Comparison of ENCODE assay signal across 8 mouse cellular contexts in the genomic region with DNA sequence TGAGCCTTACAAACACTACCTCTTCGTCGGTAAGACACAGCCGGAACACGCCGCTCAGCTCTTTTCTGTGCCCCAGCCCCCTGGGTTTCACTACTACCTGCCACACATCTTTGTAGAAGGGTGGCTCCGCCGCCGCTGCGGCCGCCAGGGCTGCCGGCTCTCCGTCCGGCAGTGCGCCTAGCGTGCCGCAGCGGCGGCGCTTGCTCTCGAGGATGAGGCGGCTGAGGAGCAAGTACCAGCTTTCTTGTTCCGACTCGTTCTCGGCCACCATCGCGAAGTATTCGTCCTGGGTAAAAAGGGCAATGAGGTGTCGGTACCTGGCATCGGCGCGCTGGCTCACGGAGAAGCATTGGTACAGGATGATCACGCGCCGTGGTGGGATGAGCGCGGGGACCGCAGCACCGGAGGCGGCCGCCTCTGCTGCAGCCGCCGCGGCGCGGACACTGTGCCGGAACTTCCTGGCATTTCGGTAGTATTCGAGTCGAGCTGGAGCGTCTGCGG. TPM values are rescaled to one million over a fixed set of nuclear protein-coding genes. Genes with fewer than 3 reads are reported as not detected.
DNase-seq lines count a peak whose midpoint lies in the region; ATAC-seq and TF ChIP-seq lines count a peak whose summit lies in the region.

No protein-coding gene starts in this region.

- H3K9ac ChIP-seq in kidney, embryonic 15.5 days: no peak overlapping the region
- H3K9ac ChIP-seq in hindbrain, embryonic 16.5 days (ENCODE audit: low read depth, low read length): peak overlapping the region; percentile 38
- 0 out of 2 replicates have a peak overlapping the region, but pooled peaks have one; percentile 36 for H3K9ac ChIP-seq in midbrain, postnatal 0 days (replicated peaks; ENCODE audit: low read length, poor library complexity, severe bottlenecking)

- H3K4me2 ChIP-seq in kidney, embryonic 15.5 days: peak overlapping the region; percentile 66
- peak overlapping the region; percentile 62 for H3K4me2 ChIP-seq in hindbrain, embryonic 16.5 days (ENCODE audit: low read length)
- H3K4me2 ChIP-seq in midbrain, postnatal 0 days (ENCODE audit: low read depth, low read length, poor library complexity, severe bottlenecking): peak overlapping the region; percentile 53

- peaks cover 18% of the 10 kb centered on the region; the same call in 1 of the 2 replicates for H3K4me1 ChIP-seq in kidney, embryonic 15.5 days
- H3K4me1 ChIP-seq in hindbrain, embryonic 16.5 days (ENCODE audit: control insufficient read depth, insufficient read depth, low read depth, low read length): peaks cover 7% of the 10 kb centered on the region
- H3K4me1 ChIP-seq in midbrain, postnatal 0 days (ENCODE audit: insufficient read depth, low read length): no peaks in the 10 kb centered on the region

- no peak for DNase-seq in kidney, adult 8-10 months
- DNase-seq in embryo, embryonic 11 days: peak; percentile 47
- DNase-seq in midbrain, postnatal 0 days (ENCODE audit: low spot score): peak; percentile 7
- no peak for DNase-seq in ovary, adult 18-20 months (ENCODE audit: low spot score)
- DNase-seq in thymus, postnatal 4 days: no peak
- DNase-seq in layer of hippocampus, adult 8-10 months (ENCODE audit: low spot score in 2 of 2): no peak

- no peak overlapping the region for H3K27ac ChIP-seq in kidney, embryonic 15.5 days
- H3K27ac ChIP-seq in hindbrain, embryonic 16.5 days (ENCODE audit: low read depth, low read length): no peak overlapping the region
- no peak overlapping the region for H3K27ac ChIP-seq in midbrain, postnatal 0 days (ENCODE audit: low read depth, low read length)

- H3K36me3 ChIP-seq in kidney, embryonic 15.5 days: no peaks in the 10 kb centered on the region
- H3K36me3 ChIP-seq in hindbrain, embryonic 16.5 days (ENCODE audit: control insufficient read depth, insufficient read depth, low read length): no peaks in the 10 kb centered on the region
- H3K36me3 ChIP-seq in midbrain, postnatal 0 days (ENCODE audit: insufficient read depth, low read length): no peaks in the 10 kb centered on the region

- H3K9me3 ChIP-seq in kidney, embryonic 15.5 days (replicated peaks): no peaks in the 10 kb centered on the region
- no peaks in the 10 kb centered on the region for H3K9me3 ChIP-seq in hindbrain, embryonic 16.5 days (ENCODE audit: control insufficient read depth, low read length)
- H3K9me3 ChIP-seq in midbrain, postnatal 0 days (ENCODE audit: low read length): no peaks in the 10 kb centered on the region

- peaks cover 84% of the 10 kb centered on the region for H3K27me3 ChIP-seq in kidney, embryonic 15.5 days
- peaks cover 35% of the 10 kb centered on the region for H3K27me3 ChIP-seq in hindbrain, embryonic 16.5 days (replicated peaks; ENCODE audit: control insufficient read depth, insufficient read depth, low read length)
- H3K27me3 ChIP-seq in midbrain, postnatal 0 days (ENCODE audit: insufficient read depth, low read length): peaks cover 32% of the 10 kb centered on the region

- peak; percentile 24; the same call in 1 of the 2 replicates for ATAC-seq in kidney, embryonic 15.5 days (replicated peaks; ENCODE audit: low FRiP score)
- peak; percentile 34 for ATAC-seq in hindbrain, embryonic 16.5 days
- peak; percentile 34; the same call in 1 of the 2 replicates for ATAC-seq in midbrain, postnatal 0 days (ENCODE audit: low FRiP score)

- TF ChIP-seq CTCF in midbrain, postnatal 0 days (IDR thresholded peaks at IDR 0.05): no peak

- peak overlapping the region; percentile 44 for H3K4me3 ChIP-seq in kidney, embryonic 15.5 days (replicated peaks)
- H3K4me3 ChIP-seq in hindbrain, embryonic 16.5 days (ENCODE audit: low read length): peak overlapping the region; percentile 49
- peak overlapping the region; percentile 38 for H3K4me3 ChIP-seq in midbrain, postnatal 0 days (ENCODE audit: low read depth, low read length)

- WGBS in kidney, embryonic 15.5 days: 29% methylated on average over 52 of the region's 52 CpGs
- 22% methylated on average over 50 of the region's 52 CpGs for WGBS in hindbrain, embryonic 16.5 days
- 16% methylated on average over 47 of the region's 52 CpGs for WGBS in midbrain, postnatal 0 days

RNA-seq across cellular contexts. Expression of gene Irs4, which starts 0.6 kb away (rescaled TPM):
- polyA plus RNA-seq in kidney, embryonic 15.5 days (2015; fragmentation: Nextera tagmentation; extraction: Ambion mirVana): 0.12 and 0.17 TPM in 2 replicates
- polyA plus RNA-seq in hindbrain, embryonic 16.5 days (2015; fragmentation: Nextera tagmentation; extraction: Ambion mirVana): 1.8 and 2.1 TPM in 2 replicates
- 9.2 and 10.9 TPM in 2 replicates for total RNA-seq in midbrain, postnatal 0 days (2014; rRNA removed)
- polyA plus RNA-seq in midbrain, postnatal 0 days (2015; fragmentation: Nextera tagmentation; extraction: Ambion mirVana): 4.7 and 6.3 TPM in 2 replicates
- total RNA-seq in layer of hippocampus, adult 8-10 months (2022): under 1 TPM; 0.11 to 0.27 (median 0.24) TPM

Comparison
In these comparisons a context has a peak if more than half of its experiments do, and no peak if none do; other contexts are left out.
1. DNase-seq: peak in embryo, embryonic 11 days (single experiment) and midbrain, postnatal 0 days (single experiment); none in kidney, adult 8-10 months (0 of 2), ovary, adult 18-20 months (single experiment), thymus, postnatal 4 days (single experiment) and layer of hippocampus, adult 8-10 months (0 of 2).
2. Peak in every context shown above with its lines, with median percentiles within 50 percentile points of each other: ATAC-seq, H3K4me2 ChIP-seq and H3K4me3 ChIP-seq.